Mouse (Mus musculus) lung, postnatal 0 days (tissue): ENCODE results near the gene Frmd6. TPM values are rescaled to one million over a fixed set of nuclear protein-coding genes. Genes with fewer than 3 reads are reported as not detected.

Experiments
- ATAC-seq: fragments of 200-750 bp; cut with Nextera tagmentation; 2 replicates; pipeline ENCODE4 v1.8.0; 2017; ENCODE audit warnings: moderate library complexity
- DNase-seq: peaks from one replicate; pipeline ENCODE4 v3.0.0-alpha.2; 2016; ENCODE audit warnings: low spot score
- H3K27ac ChIP-seq: fragments of 300-500 bp; sonication (generic); 2 replicates; pipeline ENCODE4 v1.5.1; 2014; ENCODE audit warnings: antibody characterized with exemption, mild to moderate bottlenecking, low read length, mixed read lengths
- H3K27me3 ChIP-seq: fragments of 300-500 bp; sonication (generic); replicated peaks from 2 replicates; pipeline ENCODE4 v1.6.1; 2014; ENCODE audit warnings: low read length, mixed read lengths; ENCODE audit not compliant: insufficient read depth
- H3K36me3 ChIP-seq: fragments of 300-500 bp; sonication (generic); 2 replicates; pipeline ENCODE4 v1.6.1; 2014; ENCODE audit warnings: low read length, mixed read lengths; ENCODE audit not compliant: insufficient read depth
- H3K4me1 ChIP-seq: fragments of 300-500 bp; sonication (generic); 2 replicates; pipeline ENCODE4 v1.6.1; 2014; ENCODE audit warnings: antibody characterized with exemption, low read depth, low read length, mixed read lengths; ENCODE audit not compliant: insufficient read depth
- H3K4me2 ChIP-seq: fragments of 300-500 bp; sonication (generic); replicated peaks from 2 replicates; pipeline ENCODE4 v1.6.1; 2014; ENCODE audit warnings: low read depth, mild to moderate bottlenecking, low read length, moderate library complexity, mixed read lengths
- H3K4me3 ChIP-seq: fragments of 300-500 bp; sonication (generic); 2 replicates; pipeline ENCODE4 v1.5.1; 2014; ENCODE audit warnings: low read depth, low read length
- H3K9ac ChIP-seq: fragments of 300-500 bp; sonication (generic); replicated peaks from 2 replicates; pipeline ENCODE4 v1.6.1; 2014; ENCODE audit warnings: low read depth, mild to moderate bottlenecking
- H3K9me3 ChIP-seq: fragments of 300-500 bp; sonication (generic); 2 replicates; pipeline ENCODE4 v1.6.1; 2016; ENCODE audit warnings: low read length, mixed read lengths
- CTCF ChIP-seq: IDR thresholded peaks from 2 replicates; pipeline ENCODE4 v1.5.1; 2016; ENCODE audit warnings: antibody characterized with exemption, mild to moderate bottlenecking
- EP300 ChIP-seq: IDR thresholded peaks from 2 replicates; pipeline ENCODE4 v1.6.1; 2016; ENCODE audit warnings: antibody characterized with exemption, mild to moderate bottlenecking, control low read depth
- WGBS: fragments of 180-500 bp; shearing (Covaris S2); extraction: QIAGEN DNeasy Blood & Tissue Kit; methylation state at CpG from one replicate; pipeline ENCODE4 v1.1.7; 2014; 5-methylcytosine and 5-hydroxymethylcytosine counted together
- polyA plus RNA-seq: library from polyadenylated mRNA; unstranded; fragments of >200 nt; fragmentation: Nextera tagmentation; extraction: Ambion mirVana; gene quantifications from 2 replicates; pipeline ENCODE4 v1.2.1, GENCODE M21; 2015

Frmd6 gene
- polyA plus RNA-seq, 1 experiment from 2014 or later: 25.5 TPM

GRCm38 (mm10) chr12:70853026-70853425 is 27.7 kb downstream of the Frmd6 start:
- H3K27ac ChIP-seq: peak overlapping the region; percentile 58
- H3K4me2 ChIP-seq: no peak overlapping the region

GRCm38 (mm10) chr12:70855678-70856077 is 30.4 kb downstream of the Frmd6 start:
- TF ChIP-seq EP300: no peak
- DNase-seq (no peak), ATAC-seq (no peak)
- no peaks in the 10 kb centered on the region for H3K9me3 ChIP-seq
- H3K27me3 ChIP-seq: no peaks in the 10 kb centered on the region
- 73% methylated on average over 6 of the region's 6 CpGs for WGBS
- no peak overlapping the region for H3K27ac ChIP-seq
- no peak overlapping the region for H3K4me2 ChIP-seq
- no peaks in the 10 kb centered on the region for H3K4me1 ChIP-seq
- H3K4me3 ChIP-seq: no peak overlapping the region
- no peaks in the 10 kb centered on the region for H3K36me3 ChIP-seq
- no peak overlapping the region for H3K9ac ChIP-seq

More at GRCm38 (mm10) chr12:70853026-70853425, 27.7 kb downstream of the Frmd6 start:
- Histone ChIP-seq H3K4me1 (no peaks in the 10 kb centered on the region), H3K36me3 (no peaks in the 10 kb centered on the region), H3K9ac (no peak overlapping the region), H3K27me3 (no peaks in the 10 kb centered on the region), H3K9me3 (no peaks in the 10 kb centered on the region), H3K4me3 (no peak overlapping the region)
- TF ChIP-seq CTCF (no peak), EP300 (no peak)
- DNase-seq: peak; percentile 40
- WGBS: 52% methylated on average over 6 of the region's 6 CpGs
- peak; percentile 85 for ATAC-seq

- no peak for ATAC-seq
- Histone ChIP-seq H3K4me1 (no peaks in the 10 kb centered on the region), H3K4me3 (no peak overlapping the region), H3K27ac (no peak overlapping the region), H3K36me3 (no peaks in the 10 kb centered on the region), H3K27me3 (no peaks in the 10 kb centered on the region), H3K9ac (no peak overlapping the region), H3K9me3 (no peaks in the 10 kb centered on the region), H3K4me2 (no peak overlapping the region)
- DNase-seq: no peak
- 86% methylated on average over 4 of the region's 4 CpGs for WGBS
- TF ChIP-seq EP300 (no peak), CTCF (no peak)
These were observed 31.5 kb downstream of the Frmd6 start for GRCm38 (mm10) chr12:70856776-70857175.

- ATAC-seq (no peak), DNase-seq (no peak)
- no peaks in the 10 kb centered on the region for H3K4me1 ChIP-seq
- TF ChIP-seq EP300 (no peak), CTCF (no peak)
- no peaks in the 10 kb centered on the region for H3K9me3 ChIP-seq
- H3K9ac ChIP-seq: no peak overlapping the region
- 63% methylated on average over 7 of the region's 7 CpGs for WGBS
- no peak overlapping the region for H3K4me3 ChIP-seq
- H3K4me2 ChIP-seq: no peak overlapping the region
- no peak overlapping the region for H3K27ac ChIP-seq
- H3K36me3 ChIP-seq: no peaks in the 10 kb centered on the region
- no peaks in the 10 kb centered on the region for H3K27me3 ChIP-seq
These were observed 38.0 kb downstream of the Frmd6 start for GRCm38 (mm10) chr12:70863281-70863680.

- DNase-seq: no peak
- no peak overlapping the region for H3K4me3 ChIP-seq
- TF ChIP-seq EP300 (no peak), CTCF (no peak)
- H3K4me2 ChIP-seq: no peak overlapping the region
- H3K36me3 ChIP-seq: no peaks in the 10 kb centered on the region
- no peak overlapping the region for H3K9ac ChIP-seq
- H3K27ac ChIP-seq: peak overlapping the region; percentile 62; the same call in 1 of the 2 replicates
- WGBS: 36% methylated on average over 3 of the region's 3 CpGs
- no peaks in the 10 kb centered on the region for H3K4me1 ChIP-seq
- H3K9me3 ChIP-seq: no peaks in the 10 kb centered on the region
- 0 out of 2 replicates have a peak, but pooled peaks have one; percentile 5 for ATAC-seq
- no peaks in the 10 kb centered on the region for H3K27me3 ChIP-seq
These were observed 42.5 kb downstream of the Frmd6 start for GRCm38 (mm10) chr12:70867780-70868179.

GRCm38 (mm10) chr12:70868190-70868987 is 43.1 kb downstream of the Frmd6 start:
- WGBS: 28% methylated on average over 7 of the region's 7 CpGs
- TF ChIP-seq EP300 (no peak), CTCF (peak; percentile 57)
- no peaks in the 10 kb centered on the region for H3K4me1 ChIP-seq
- H3K9ac ChIP-seq: no peak overlapping the region
- H3K36me3 ChIP-seq: no peaks in the 10 kb centered on the region
- no peak overlapping the region for H3K4me2 ChIP-seq
- DNase-seq: peak; percentile 39
- no peak overlapping the region for H3K4me3 ChIP-seq
- H3K9me3 ChIP-seq: no peaks in the 10 kb centered on the region
- H3K27me3 ChIP-seq: no peaks in the 10 kb centered on the region
- H3K27ac ChIP-seq: 0 out of 2 replicates have a peak overlapping the region, but pooled peaks have one; percentile 62
- ATAC-seq: peak; percentile 60
